8 mouse cellular contexts compared by ENCODE assay signal in genomic region chr9:21290589-21290988, GRCm38 (mm10). TPM values are rescaled to one million over a fixed set of nuclear protein-coding genes. Genes with fewer than 3 reads are reported as not detected.
DNase-seq lines count a peak whose midpoint lies in the region; ATAC-seq lines count a peak whose summit lies in the region.

No protein-coding gene starts in this region.

- H3K36me3 ChIP-seq in heart, embryonic 15.5 days = no peaks in the 10 kb centered on the region
- H3K36me3 ChIP-seq in hindbrain, embryonic 10.5 days = peaks cover 11% of the 10 kb centered on the region
- H3K36me3 ChIP-seq in midbrain, embryonic 10.5 days = peaks cover 9% of the 10 kb centered on the region

- WGBS in heart, embryonic 15.5 days = under 1% methylated on average over 20 of the region's 20 CpGs
- under 1% methylated on average over 20 of the region's 20 CpGs for WGBS in hindbrain, embryonic 10.5 days
- WGBS in midbrain, embryonic 10.5 days = under 1% methylated on average over 20 of the region's 20 CpGs

- H3K9ac ChIP-seq in heart, embryonic 15.5 days = peak overlapping the region; percentile 93

- no peak for DNase-seq in heart, adult 11 months
- peak; percentile 25 for DNase-seq in urinary bladder, postnatal 25 days (ENCODE audit: low spot score)
- no peak for DNase-seq in urinary bladder, postnatal 4 days (ENCODE audit: low spot score in 2 of 2)
- no peak for DNase-seq in hindbrain, embryonic 10.5 days (ENCODE audit: low spot score)
- DNase-seq in midbrain, embryonic 10.5 days (ENCODE audit: low spot score) = no peak
- no peak for DNase-seq in adrenal gland, postnatal 25 days
- DNase-seq in left cerebral cortex, postnatal 36 days (ENCODE audit: low spot score in 2 of 2) = no peak

- H3K4me1 ChIP-seq in heart, embryonic 15.5 days (replicated peaks) = peaks cover 35% of the 10 kb centered on the region
- H3K4me1 ChIP-seq in hindbrain, embryonic 10.5 days (replicated peaks) = peaks cover 41% of the 10 kb centered on the region
- peaks cover 42% of the 10 kb centered on the region for H3K4me1 ChIP-seq in midbrain, embryonic 10.5 days

- no peak for ATAC-seq in heart, embryonic 15.5 days (replicated peaks; ENCODE audit: insufficient number of reproducible peaks, insufficient read depth, low FRiP score, low read depth)

- no peaks in the 10 kb centered on the region for H3K9me3 ChIP-seq in heart, embryonic 15.5 days (replicated peaks)
- no peaks in the 10 kb centered on the region for H3K9me3 ChIP-seq in hindbrain, embryonic 10.5 days
- no peaks in the 10 kb centered on the region for H3K9me3 ChIP-seq in midbrain, embryonic 10.5 days (replicated peaks)

- H3K4me2 ChIP-seq in heart, embryonic 15.5 days = peak overlapping the region; percentile 74

- H3K4me3 ChIP-seq in heart, embryonic 15.5 days = peak overlapping the region; percentile 78
- H3K4me3 ChIP-seq in hindbrain, embryonic 10.5 days = peak overlapping the region; percentile 88
- peak overlapping the region; percentile 89 for H3K4me3 ChIP-seq in midbrain, embryonic 10.5 days

- H3K27ac ChIP-seq in heart, embryonic 15.5 days = peak overlapping the region; percentile 92
- H3K27ac ChIP-seq in hindbrain, embryonic 10.5 days = peak overlapping the region; percentile 91
- H3K27ac ChIP-seq in midbrain, embryonic 10.5 days (replicated peaks) = peak overlapping the region; percentile 91

- intact Hi-C loops in left cerebral cortex, postnatal 36 days (cut with DNase I) = no loop called here

- H3K27me3 ChIP-seq in heart, embryonic 15.5 days = no peaks in the 10 kb centered on the region
- H3K27me3 ChIP-seq in hindbrain, embryonic 10.5 days (ENCODE audit: insufficient read depth, poor library complexity, severe bottlenecking) = no peaks in the 10 kb centered on the region
- no peaks in the 10 kb centered on the region for H3K27me3 ChIP-seq in midbrain, embryonic 10.5 days (ENCODE audit: low read depth, poor library complexity, severe bottlenecking)

RNA-seq across cellular contexts. Expression of gene Cdkn2d, which starts 0.6 kb away (rescaled TPM):
- 88.6 and 96.4 TPM in 2 replicates for polyA plus RNA-seq in heart, embryonic 15.5 days (2015; fragmentation: Nextera tagmentation; extraction: Ambion mirVana)
- polyA plus RNA-seq in hindbrain, embryonic 10.5 days (2016; fragmentation: Nextera tagmentation; extraction: Ambion mirVana) = 58.4 and 73.5 TPM in 2 replicates
- polyA plus RNA-seq in midbrain, embryonic 10.5 days (2016; fragmentation: Nextera tagmentation; extraction: Ambion mirVana) = 51.4 and 61.3 TPM in 2 replicates
- total RNA-seq in adrenal gland, postnatal 25 days (2021) = 13.5 and 19.9 TPM in 2 replicates
- total RNA-seq in left cerebral cortex, postnatal 36 days (2021) = 10 to 100 TPM; 52.7 to 58.8 TPM

RNA-seq across cellular contexts. Expression of gene Kri1, which starts 2.8 kb away (rescaled TPM):
- polyA plus RNA-seq in heart, embryonic 15.5 days (2015; fragmentation: Nextera tagmentation; extraction: Ambion mirVana) = 10.4 and 12.5 TPM in 2 replicates
- 17.6 and 19.4 TPM in 2 replicates for polyA plus RNA-seq in hindbrain, embryonic 10.5 days (2016; fragmentation: Nextera tagmentation; extraction: Ambion mirVana)
- 16.2 and 21.0 TPM in 2 replicates for polyA plus RNA-seq in midbrain, embryonic 10.5 days (2016; fragmentation: Nextera tagmentation; extraction: Ambion mirVana)
- total RNA-seq in adrenal gland, postnatal 25 days (2021) = 34.7 and 48.1 TPM in 2 replicates
- total RNA-seq in left cerebral cortex, postnatal 36 days (2021) = 10 to 100 TPM; 32.6 to 44.4 TPM

RNA-seq across cellular contexts. Expression of gene Ap1m2, which starts 21.5 kb away (rescaled TPM):
- 1.8 and 6.9 TPM in 2 replicates for polyA plus RNA-seq in heart, embryonic 15.5 days (2015; fragmentation: Nextera tagmentation; extraction: Ambion mirVana)
- polyA plus RNA-seq in hindbrain, embryonic 10.5 days (2016; fragmentation: Nextera tagmentation; extraction: Ambion mirVana) = 4.8 and 14.6 TPM in 2 replicates
- polyA plus RNA-seq in midbrain, embryonic 10.5 days (2016; fragmentation: Nextera tagmentation; extraction: Ambion mirVana) = 1.1 and 2.9 TPM in 2 replicates
- total RNA-seq in adrenal gland, postnatal 25 days (2021) = not detected in 2 replicates
- total RNA-seq in left cerebral cortex, postnatal 36 days (2021) = 1 to 10 TPM in 1 of 2 experiments, under 1 TPM in 1; 0.72 to 1.6 TPM

RNA-seq across cellular contexts. Expression of gene Atg4d, which starts 25.5 kb away (rescaled TPM):
- polyA plus RNA-seq in heart, embryonic 15.5 days (2015; fragmentation: Nextera tagmentation; extraction: Ambion mirVana) = 48.5 and 50.9 TPM in 2 replicates
- 52.3 and 59.4 TPM in 2 replicates for polyA plus RNA-seq in hindbrain, embryonic 10.5 days (2016; fragmentation: Nextera tagmentation; extraction: Ambion mirVana)
- polyA plus RNA-seq in midbrain, embryonic 10.5 days (2016; fragmentation: Nextera tagmentation; extraction: Ambion mirVana) = 48.6 and 49.9 TPM in 2 replicates
- 37.5 and 42.2 TPM in 2 replicates for total RNA-seq in adrenal gland, postnatal 25 days (2021)
- total RNA-seq in left cerebral cortex, postnatal 36 days (2021) = 10 to 100 TPM; 47.1 to 48.8 TPM

RNA-seq across cellular contexts. Expression of gene Slc44a2, which starts 29.9 kb away (rescaled TPM):
- polyA plus RNA-seq in heart, embryonic 15.5 days (2015; fragmentation: Nextera tagmentation; extraction: Ambion mirVana) = 56.8 and 81.4 TPM in 2 replicates
- 68.7 and 75.7 TPM in 2 replicates for polyA plus RNA-seq in hindbrain, embryonic 10.5 days (2016; fragmentation: Nextera tagmentation; extraction: Ambion mirVana)
- polyA plus RNA-seq in midbrain, embryonic 10.5 days (2016; fragmentation: Nextera tagmentation; extraction: Ambion mirVana) = 65.8 and 72.2 TPM in 2 replicates
- 31.8 and 46.3 TPM in 2 replicates for total RNA-seq in adrenal gland, postnatal 25 days (2021)
- total RNA-seq in left cerebral cortex, postnatal 36 days (2021) = 10 to 100 TPM; 43.0 to 52.5 TPM
